Mouse (Mus musculus): ENCODE measurements around the gene Bmt2.

The Bmt2 gene

GRCm38 (mm10) chr6:13617110-13617509, 60.7 kb downstream of the Bmt2 start:
- in situ Hi-C loops (cut with MseI, MboI), result no loop called here

- in situ Hi-C loops (cut with MseI, MboI), result no loop called here
These were observed 63.2 kb downstream of the Bmt2 start for GRCm38 (mm10) chr6:13614568-13614967.

GRCm38 (mm10) chr6:13613671-13614070, 64.1 kb downstream of the Bmt2 start:
- in situ Hi-C loops (cut with MseI, MboI), result no loop called here

GRCm38 (mm10) chr6:13610869-13611268, 66.9 kb downstream of the Bmt2 start:
- in situ Hi-C loops (cut with MseI, MboI), result no loop called here

- in situ Hi-C loops (cut with MseI, MboI), result no loop called here
These were observed 68.2 kb downstream of the Bmt2 start for GRCm38 (mm10) chr6:13609353-13610140.

- in situ Hi-C loops (cut with MseI, MboI), result no loop called here
These were observed 69.9 kb downstream of the Bmt2 start, which contains the start of gene Tmem168 for GRCm38 (mm10) chr6:13607621-13608493. Gene Tmem168 (minus strand): TSS chr6:13608100.

GRCm38 (mm10) chr6:13606921-13607620, 70.7 kb downstream of the Bmt2 start:
- in situ Hi-C loops (cut with MseI, MboI), result no loop called here

- in situ Hi-C loops (cut with MseI, MboI), result no loop called here
These were observed 71.4 kb downstream of the Bmt2 start for GRCm38 (mm10) chr6:13606394-13606793.

GRCm38 (mm10) chr6:13603134-13603533, 74.6 kb downstream of the Bmt2 start:
- in situ Hi-C loops (cut with MseI, MboI), result no loop called here

- in situ Hi-C loops (cut with MseI, MboI), result no loop called here
These were observed 76.2 kb downstream of the Bmt2 start for GRCm38 (mm10) chr6:13601587-13601986.

GRCm38 (mm10) chr6:13598239-13598923, 79.4 kb downstream of the Bmt2 start:
- in situ Hi-C loops (cut with MseI, MboI), result no loop called here

- in situ Hi-C loops (cut with MseI, MboI), result no loop called here
These were observed 84.9 kb downstream of the Bmt2 start for GRCm38 (mm10) chr6:13592729-13593345.

GRCm38 (mm10) chr6:13586560-13586959, 91.2 kb downstream of the Bmt2 start:
- in situ Hi-C loops (cut with MseI, MboI), result no loop called here

- in situ Hi-C loops (cut with MseI, MboI), result no loop called here
These were observed 91.6 kb downstream of the Bmt2 start for GRCm38 (mm10) chr6:13586154-13586553.

GRCm38 (mm10) chr6:13584788-13585187, 93.0 kb downstream of the Bmt2 start:
- in situ Hi-C loops (cut with MseI, MboI), result no loop called here

GRCm38 (mm10) chr6:13582075-13582474, 95.7 kb downstream of the Bmt2 start:
- in situ Hi-C loops (cut with MseI, MboI), result no loop called here

Measured in mouse trophoblast stem cell (cell line).